Mouse (Mus musculus): ENCODE results near the gene Rhoh.

Gene Rhoh

GRCm38 (mm10) chr5:65921477-65922138, 60.6 kb downstream of the Rhoh start:
- no peak for DNase-seq (ENCODE audit: low read depth in 1 of 2, low spot score in 2 of 2)

DNA sequence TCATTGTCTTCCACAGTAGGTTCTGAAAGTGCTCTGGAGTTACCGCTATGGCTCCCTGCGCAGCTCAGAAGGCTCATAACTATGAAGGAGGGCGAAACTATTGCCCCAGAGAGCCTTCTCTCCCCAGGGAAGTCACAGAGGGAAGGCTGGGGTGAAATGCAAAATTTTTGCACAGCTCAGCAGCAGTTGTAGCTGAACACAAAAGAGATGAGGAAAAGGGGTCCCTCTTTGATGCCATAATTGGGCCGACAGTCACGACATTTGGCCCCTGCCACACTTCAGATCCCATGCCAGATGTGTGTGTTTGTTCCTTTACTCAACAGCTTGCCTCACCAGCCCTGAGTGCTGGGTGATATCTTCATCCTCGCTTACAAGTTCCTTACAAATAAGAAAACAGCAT, 65.7 kb downstream of the Rhoh start:
- no peak for DNase-seq (ENCODE audit: low read depth in 1 of 2, low spot score in 2 of 2)

DNA sequence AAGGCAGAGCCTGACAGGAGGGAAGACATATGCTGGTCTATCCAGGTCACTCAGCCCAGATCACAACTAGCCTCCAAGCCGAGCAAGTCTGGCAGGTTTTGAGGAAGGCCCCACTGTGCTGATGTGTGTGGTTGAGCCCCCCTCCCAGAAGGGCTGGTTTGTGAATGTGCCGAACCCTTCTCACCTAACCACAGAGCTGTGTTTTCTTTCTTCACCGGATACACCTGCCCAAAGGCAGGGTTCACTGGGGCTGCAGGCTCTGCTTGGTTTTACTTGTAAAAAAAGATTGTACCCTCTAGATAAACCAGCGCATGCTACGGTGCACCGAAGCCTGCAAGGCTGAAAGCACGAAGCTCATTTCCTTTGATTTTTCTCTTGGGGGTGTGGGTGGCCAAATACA, 68.1 kb downstream of the Rhoh start:
- DNase-seq (ENCODE audit: low read depth in 1 of 2, low spot score in 2 of 2): no peak

DNA sequence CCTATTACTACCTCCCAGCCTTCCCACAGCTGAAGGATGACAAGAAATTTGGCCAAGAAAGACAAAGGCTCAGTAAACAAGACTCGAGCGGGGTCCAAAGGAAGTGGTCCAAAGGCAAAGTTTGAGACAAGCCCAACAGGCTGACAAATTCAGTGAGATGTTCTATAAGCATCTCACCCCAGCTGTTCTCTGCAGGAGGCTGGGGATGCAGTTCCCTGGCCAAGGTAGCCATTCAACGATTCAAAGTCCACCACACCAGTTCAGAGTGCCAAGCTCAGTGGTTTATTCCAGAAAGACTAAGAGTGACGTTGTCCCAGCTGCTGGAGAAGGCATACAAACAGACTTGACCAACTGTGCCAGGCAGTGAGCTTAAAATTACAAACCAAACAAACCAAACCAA, 69.2 kb downstream of the Rhoh start:
- no peak for DNase-seq (ENCODE audit: low read depth in 1 of 2, low spot score in 2 of 2)

DNA sequence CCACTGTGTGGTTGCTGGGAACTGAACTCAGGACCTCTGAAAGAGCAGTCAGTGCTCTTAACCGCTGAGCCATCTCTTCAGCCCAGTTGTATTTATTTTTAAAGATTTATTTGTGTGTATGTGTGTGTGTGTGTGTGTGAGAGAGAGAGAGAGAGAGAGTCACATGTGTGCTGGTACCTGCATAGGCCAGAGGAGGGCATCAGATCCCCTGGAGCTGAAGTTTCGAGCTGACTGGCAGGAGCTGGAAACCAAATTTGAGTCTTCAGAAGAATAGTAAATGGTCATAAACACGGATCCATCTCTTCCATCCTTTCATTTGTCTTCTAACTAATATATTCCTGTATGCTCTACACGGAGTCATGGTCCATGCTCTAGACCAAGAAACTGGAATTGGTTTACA, 72.2 kb downstream of the Rhoh start:
- DNase-seq (ENCODE audit: low read depth in 1 of 2, low spot score in 2 of 2): no peak

DNA sequence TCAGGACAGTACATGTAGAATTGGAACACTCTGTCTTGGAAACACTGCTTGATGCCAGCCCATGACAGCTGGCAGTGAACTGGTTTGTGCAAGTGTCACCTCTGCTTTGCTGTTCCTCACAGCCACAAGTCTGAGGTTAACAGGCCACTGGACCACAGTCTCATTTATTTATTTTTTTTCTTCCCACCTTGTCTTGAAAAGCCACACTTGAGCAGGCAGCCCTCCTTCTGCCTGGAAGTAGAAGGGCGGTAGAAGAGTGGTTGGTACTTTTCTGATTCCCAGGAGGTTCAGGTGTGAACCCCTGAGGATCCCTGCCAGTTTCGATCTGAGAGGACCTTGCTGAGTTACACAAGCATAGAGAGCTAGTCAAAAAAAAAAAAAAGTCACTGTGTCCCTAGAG, 72.8 kb downstream of the Rhoh start:
- DNase-seq (ENCODE audit: low read depth in 1 of 2, low spot score in 2 of 2): no peak

- DNase-seq (ENCODE audit: low read depth in 1 of 2, low spot score in 2 of 2): no peak
These were observed 73.8 kb downstream of the Rhoh start, which contains the start of gene Chrna9 for GRCm38 (mm10) chr5:65934783-65935182. Gene Chrna9 (plus strand): TSS chr5:65934921.

- no peak for DNase-seq (ENCODE audit: low read depth in 1 of 2, low spot score in 2 of 2)
These were observed 76.2 kb downstream of the Rhoh start for GRCm38 (mm10) chr5:65937011-65937726.

- DNase-seq (ENCODE audit: low read depth in 1 of 2, low spot score in 2 of 2): peak; percentile 74 to 77
These were observed 77.1 kb downstream of the Rhoh start for GRCm38 (mm10) chr5:65937998-65938715.

GRCm38 (mm10) chr5:65941145-65941544, 80.1 kb downstream of the Rhoh start:
- no peak for DNase-seq (ENCODE audit: low read depth in 1 of 2, low spot score in 2 of 2)

All from monocyte, adult 2 months (primary cell).